Mouse (Mus musculus) thymus, postnatal 25 days (tissue): ENCODE measurements around the gene Dscaml1.
"Not testable (repeated sequence)": the region's sequence is repeated elsewhere in the genome, so short reads cannot be mapped to it uniquely, and the experiment has no call there.

Experiments
- DNase-seq: peaks from one replicate; pipeline ENCODE4 v3.0.0; 2022

Dscaml1 gene

DNA sequence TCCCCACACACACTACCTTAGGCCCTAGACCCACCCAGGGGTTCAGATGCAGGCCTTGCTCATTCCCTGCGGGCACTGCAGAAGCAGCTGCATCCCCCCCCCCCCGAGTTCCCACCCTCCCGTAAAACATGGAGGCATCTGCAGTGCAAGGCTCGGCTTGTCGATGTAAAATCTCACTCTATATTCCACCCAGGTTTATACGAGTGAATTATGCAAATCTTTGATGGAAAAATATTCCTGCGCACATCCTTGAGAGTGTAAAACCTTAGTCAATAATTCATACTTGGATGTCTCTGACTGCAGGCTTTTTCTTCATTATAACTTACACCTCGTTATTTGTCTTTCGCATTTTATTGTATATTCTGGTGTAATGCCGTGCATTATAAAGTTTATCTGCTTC, 272.7 kb downstream of the Dscaml1 start:
- no peak for DNase-seq

- DNase-seq = no peak
Measured at GRCm38 (mm10) chr9:45703236-45703635, 276.8 kb downstream of the Dscaml1 start.

GRCm38 (mm10) chr9:45704441-45704840, 278.0 kb downstream of the Dscaml1 start:
- DNase-seq = no peak

DNA sequence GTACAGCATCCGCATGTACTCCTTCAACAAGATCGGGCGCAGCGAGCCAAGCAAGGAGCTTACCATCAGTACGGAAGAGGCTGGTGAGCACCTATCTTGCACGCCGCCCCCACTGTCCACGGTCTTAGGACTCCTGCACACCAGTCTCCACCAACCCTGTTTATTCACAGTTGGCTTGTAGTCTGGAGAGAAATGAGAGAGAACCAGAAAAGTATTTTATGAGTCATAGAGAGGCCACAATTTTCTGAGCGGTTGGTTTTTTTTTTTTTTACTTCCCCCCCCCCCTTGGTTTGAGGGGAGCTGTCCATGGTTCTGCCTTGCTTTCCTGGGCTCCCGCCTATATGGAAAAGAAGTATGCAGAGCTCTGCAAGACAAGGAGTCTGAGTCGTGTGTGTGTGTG, 283.9 kb downstream of the Dscaml1 start:
- DNase-seq = no peak

DNA sequence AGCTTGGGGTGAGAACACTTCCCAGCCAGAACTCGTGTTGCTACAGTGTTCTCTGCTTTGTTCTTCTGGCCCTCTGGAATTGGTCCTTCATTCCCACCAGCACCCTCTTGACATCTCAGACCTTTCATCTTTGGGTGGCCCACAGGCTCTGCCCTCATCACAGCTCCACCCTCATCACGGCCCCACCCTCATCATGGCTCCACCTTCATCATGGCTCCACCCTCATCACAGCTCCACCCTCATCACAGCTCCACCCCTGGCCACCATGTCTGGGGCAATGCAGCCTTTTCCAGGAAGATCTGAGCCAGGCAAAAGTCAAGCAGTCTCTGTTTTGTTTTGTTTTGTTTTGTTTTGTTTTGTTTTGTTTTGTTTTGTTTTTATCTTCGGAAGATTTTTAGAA, 289.0 kb downstream of the Dscaml1 start:
- no peak for DNase-seq

DNA sequence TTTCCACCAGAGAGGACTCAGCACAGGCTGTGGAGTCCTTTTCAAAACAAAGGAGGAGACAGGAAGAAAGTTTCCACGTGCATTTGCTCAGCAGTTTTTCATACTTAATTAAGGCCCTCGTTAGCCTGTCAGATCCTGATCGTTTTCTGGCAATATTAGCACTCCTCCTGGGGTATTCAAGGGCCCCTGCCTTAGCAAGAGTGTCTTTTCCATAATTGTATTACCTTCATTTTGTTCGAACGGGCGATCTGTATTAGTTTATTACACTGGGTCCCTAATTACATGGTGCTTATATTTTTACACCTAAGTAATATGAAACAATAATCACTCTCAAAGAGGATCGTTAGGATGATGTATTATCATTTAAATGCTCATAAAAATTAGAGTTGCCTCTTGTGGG, 293.6 kb downstream of the Dscaml1 start:
- no peak for DNase-seq

DNA sequence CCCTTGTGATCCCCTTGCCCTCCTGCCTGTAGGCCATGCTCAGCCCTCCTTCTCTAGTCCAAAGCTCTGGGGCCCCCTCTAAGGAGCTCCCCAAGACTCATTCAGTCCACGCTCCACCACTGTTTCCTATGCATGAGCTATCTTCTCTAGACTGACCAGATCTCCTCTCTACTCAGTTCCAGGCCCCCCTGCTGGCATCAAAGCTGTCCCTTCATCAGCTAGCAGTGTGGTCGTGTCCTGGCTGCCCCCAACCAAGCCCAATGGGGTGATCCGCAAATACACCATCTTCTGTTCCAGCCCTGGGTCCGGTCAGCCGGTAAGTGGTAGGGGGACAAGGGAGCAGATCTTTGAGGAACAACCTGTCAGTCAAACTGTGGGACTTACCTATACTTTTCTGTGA, 305.4 kb downstream of the Dscaml1 start:
- DNase-seq = no peak

- no peak for DNase-seq
Measured at GRCm38 (mm10) chr9:45733246-45733645, 306.8 kb downstream of the Dscaml1 start.

GRCm38 (mm10) chr9:45739001-45739701, 312.7 kb downstream of the Dscaml1 start:
- DNase-seq = no peak

DNA sequence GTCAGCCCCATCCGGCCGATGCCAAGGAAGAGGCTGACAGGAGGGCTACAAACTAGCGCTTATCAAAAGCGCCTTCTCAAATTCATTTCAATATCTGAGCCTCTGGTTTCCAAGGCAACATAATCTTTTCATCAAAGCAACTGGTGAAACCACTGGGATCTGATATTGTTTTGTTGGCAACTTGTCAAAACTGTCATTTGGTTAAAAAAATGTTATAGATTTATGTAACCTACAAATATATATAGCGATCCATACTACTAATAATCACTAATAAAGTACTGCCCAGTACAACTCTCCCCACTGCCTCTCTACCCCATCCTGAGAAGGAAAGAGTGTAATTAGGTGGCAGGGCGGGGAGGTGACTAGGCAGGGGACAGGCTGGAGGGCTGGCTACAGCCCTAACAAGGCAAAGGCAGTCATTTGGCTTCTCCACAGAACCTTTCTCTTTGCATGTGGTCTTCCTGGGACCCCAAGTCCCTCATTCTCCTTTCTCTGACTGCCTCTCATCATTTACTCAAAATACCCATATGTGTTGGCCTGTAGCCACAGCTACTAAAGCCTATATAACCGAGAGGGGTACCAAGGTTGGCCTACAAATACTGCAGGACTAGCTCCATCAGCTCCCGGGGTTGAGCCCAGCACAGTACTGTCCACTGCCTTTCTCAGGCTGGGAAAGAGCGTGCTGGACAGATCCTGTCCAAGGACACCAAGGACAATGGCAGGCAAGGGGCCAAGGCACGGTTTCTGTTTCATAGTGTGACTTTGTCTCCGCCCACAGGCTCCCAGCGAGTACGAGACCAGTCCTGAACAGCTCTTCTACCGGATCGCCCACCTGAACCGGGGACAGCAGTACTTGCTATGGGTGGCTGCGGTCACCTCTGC, 313.5 kb downstream of the Dscaml1 start:
- DNase-seq = no peak

DNA sequence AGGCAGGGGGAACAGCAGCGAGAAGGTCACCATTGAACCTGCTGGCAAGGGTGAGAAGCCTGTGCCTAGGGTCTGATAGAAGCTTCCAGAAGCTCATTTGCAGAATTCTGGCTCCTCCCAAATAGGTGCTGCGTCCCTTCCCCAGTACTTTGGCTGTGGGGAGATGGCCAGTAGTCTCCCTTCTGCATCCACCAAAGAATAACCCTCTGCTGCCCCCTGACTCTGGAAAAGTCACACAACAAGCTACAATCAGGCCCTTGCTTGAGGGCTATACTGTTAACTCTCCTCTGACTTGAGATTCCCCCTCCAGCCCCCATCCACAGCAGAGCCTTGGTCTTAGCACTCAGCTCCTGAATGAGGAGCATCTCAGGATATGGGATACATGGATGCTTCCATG, 314.2 kb downstream of the Dscaml1 start:
- no peak for DNase-seq

- no peak for DNase-seq
Measured at GRCm38 (mm10) chr9:45745451-45745850, 319.0 kb downstream of the Dscaml1 start.

DNA sequence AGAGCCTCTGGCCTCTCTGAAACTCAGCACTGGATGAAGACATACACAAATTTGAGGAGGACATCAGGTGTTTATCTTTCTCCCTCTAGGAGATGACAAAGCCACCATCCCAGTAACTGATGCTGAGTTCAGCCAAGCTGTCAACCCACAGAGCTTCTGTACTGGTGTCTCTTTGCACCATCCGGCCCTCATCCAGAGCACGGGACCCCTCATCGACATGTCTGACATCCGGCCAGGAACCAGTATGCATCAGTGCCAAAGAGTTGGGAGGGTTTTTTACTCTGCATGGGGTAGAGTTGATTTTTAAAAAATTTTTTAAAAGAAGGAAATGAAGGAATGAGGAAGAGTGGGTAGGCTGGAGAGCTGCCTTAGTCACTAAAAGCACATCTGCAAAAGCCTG, 323.5 kb downstream of the Dscaml1 start:
- DNase-seq = no peak

GRCm38 (mm10) chr9:45754452-45755091, 328.1 kb downstream of the Dscaml1 start:
- DNase-seq = peak; percentile 49

DNA sequence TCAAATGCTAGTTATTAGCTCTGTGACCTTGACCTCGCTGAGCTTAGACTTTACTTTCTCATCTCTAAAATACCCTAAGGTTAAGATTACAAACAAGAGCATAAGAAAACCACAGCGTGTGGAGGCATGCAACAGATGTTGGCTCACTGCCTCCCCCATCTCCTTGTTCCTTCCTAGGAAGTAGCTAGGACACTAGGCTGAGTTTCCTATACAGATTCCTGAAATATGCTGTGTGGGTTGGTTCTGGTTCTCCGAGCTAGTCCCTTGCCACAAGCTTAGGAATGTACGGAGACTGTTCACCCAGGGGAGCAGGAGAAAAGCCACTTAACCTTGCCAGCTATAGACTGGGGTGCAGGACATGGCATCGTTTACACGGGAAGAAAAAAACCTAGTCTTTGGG, 339.8 kb downstream of the Dscaml1 start:
- no peak for DNase-seq

GRCm38 (mm10) chr9:45767155-45767554, 340.7 kb downstream of the Dscaml1 start:
- no peak for DNase-seq

DNA sequence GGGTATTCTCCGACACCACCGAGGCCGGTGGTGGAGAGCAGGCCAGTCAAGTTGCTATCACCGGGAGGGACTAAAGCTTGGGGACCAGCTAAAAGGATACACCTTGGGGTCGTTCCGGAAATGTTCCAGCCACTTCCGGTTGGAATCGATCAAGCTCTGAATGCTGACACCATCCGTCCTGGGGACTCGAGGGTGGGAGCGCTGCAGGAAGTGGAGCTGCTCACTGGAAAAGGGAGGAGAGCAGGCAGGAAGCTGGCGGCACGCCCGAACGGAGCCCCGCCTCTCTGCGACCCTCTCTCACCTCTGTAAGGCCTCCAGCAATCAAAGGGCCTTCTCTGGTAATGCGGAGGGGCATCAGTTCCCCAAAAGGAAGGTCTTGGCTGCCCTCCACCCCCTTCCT, 342.0 kb downstream of the Dscaml1 start:
- no peak for DNase-seq

DNA sequence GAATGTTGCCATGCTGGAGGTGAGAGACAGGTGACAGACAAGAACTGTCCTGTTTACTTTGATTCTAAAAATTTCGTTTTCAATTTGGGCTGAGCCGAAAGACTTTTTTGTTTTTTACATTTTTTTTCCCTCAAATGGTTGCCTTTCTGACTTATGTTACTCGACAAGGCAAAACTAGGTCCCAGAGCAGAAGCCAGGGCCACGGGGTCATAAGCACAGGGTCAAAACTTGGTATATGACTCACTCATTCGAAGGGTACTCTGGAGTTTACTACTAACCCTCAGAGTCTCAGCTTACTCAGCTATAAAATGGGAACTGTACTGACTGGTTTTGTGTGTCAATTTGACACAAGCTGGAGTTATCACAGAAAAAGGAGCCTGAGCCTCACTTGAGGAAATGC, 343.2 kb downstream of the Dscaml1 start:
- DNase-seq = no peak

DNA sequence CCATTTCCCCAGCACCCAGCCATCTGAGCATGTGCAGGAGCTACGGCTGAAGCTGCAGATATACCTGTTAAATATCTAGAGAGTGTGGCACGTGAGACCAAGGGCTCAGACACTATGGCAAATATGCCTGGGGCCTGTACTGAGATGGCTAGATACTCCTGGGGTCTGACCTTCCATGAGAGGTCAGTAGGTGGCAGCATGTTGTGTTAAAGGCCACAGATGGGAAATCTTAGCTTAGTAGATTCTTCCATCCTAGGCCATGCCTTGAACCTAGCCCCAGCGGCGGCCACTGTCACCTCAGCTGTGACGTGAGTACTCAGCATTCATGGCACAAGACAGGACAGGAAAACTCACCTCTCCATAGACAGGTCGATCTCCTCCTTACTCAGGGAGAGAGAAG, 347.7 kb downstream of the Dscaml1 start:
- DNase-seq = no peak

DNA sequence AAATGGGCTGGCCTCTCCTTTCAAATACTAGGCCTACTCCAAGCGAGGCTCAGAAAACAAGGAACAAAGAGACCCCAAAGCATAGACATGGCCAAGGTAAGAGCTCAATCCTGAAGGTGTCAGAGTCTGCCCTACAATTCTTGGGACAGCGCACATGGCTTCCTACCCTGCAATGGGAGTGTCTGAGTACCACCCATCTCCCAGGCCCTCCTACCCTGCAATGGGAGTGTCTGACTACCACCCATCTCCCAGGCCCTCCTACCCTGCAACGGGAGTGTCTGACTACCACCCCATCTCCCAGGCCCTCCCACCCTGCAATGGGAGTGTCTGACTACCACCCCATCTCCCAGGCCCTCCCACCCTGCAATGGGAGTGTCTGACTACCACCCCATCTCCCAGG, 349.7 kb downstream of the Dscaml1 start:
- not testable (repeated sequence) for DNase-seq

GRCm38 (mm10) chr9:45779201-45779600, 352.8 kb downstream of the Dscaml1 start:
- DNase-seq = no peak

GRCm38 (mm10) chr9:45783249-45784069, 357.0 kb downstream of the Dscaml1 start:
- DNase-seq = no peak

- no peak for DNase-seq
Measured at GRCm38 (mm10) chr9:45787071-45787470, 360.6 kb downstream of the Dscaml1 start.
